Mouse (Mus musculus) lung, postnatal 4 days (tissue): ENCODE data around the gene Coq10a.

Source experiments
- DNase-seq, 2 experiments: peaks; one replicate each; pipeline ENCODE4 v3.0.0; 2021

Coq10a gene

GRCm38 (mm10) chr10:128382482-128382881, 13.7 kb upstream of the Coq10a start:
- no peak for DNase-seq

DNA sequence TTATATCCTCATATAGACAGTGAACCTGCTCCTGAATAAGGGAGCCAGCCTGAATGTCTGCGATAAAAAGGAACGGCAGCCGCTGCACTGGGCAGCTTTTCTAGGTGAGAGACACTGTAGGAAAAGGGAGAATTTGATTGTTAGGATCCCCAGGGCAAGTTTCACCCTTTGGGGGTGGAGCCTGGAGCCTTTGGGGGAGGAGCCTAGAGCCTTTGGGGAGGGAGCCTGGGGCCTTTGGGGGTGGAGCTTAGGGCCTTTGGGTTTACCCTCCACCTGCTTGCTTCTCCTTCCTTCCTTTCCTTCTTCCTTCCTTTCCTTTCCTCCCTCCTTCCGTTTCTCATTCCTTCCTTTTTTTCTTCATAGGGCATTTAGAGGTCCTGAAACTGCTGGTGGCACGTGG, 11.8 kb upstream of the Coq10a start:
- DNase-seq = no peak

GRCm38 (mm10) chr10:128379260-128379659, 10.5 kb upstream of the Coq10a start:
- DNase-seq = no peak

DNA sequence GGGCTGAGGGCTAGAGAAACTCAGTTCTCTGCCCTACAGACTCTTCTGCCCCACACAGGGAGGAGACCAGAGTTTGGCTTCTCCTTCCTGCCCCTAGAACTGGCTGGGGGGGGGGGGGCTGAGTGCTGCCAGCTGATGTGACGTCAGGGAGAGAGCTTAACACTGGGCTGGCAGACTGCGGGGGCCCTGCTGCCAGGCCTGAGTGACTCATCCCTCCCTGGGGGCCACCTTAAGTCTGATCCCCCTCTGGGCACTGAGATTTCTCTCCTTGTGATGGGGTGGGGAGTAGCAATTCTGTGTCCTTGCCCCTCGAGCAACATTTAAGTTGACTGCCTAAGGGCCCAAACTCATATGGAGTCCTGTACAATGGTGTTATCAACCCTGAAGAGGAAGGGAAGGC, 9.7 kb upstream of the Coq10a start:
- no peak for DNase-seq

- no peak for DNase-seq
Observed at GRCm38 (mm10) chr10:128377940-128378448, 9.2 kb upstream of the Coq10a start.

- peak in 1 of 2 experiments; percentile 46 for DNase-seq
Observed at GRCm38 (mm10) chr10:128377222-128377939, 8.6 kb upstream of the Coq10a start.

DNA sequence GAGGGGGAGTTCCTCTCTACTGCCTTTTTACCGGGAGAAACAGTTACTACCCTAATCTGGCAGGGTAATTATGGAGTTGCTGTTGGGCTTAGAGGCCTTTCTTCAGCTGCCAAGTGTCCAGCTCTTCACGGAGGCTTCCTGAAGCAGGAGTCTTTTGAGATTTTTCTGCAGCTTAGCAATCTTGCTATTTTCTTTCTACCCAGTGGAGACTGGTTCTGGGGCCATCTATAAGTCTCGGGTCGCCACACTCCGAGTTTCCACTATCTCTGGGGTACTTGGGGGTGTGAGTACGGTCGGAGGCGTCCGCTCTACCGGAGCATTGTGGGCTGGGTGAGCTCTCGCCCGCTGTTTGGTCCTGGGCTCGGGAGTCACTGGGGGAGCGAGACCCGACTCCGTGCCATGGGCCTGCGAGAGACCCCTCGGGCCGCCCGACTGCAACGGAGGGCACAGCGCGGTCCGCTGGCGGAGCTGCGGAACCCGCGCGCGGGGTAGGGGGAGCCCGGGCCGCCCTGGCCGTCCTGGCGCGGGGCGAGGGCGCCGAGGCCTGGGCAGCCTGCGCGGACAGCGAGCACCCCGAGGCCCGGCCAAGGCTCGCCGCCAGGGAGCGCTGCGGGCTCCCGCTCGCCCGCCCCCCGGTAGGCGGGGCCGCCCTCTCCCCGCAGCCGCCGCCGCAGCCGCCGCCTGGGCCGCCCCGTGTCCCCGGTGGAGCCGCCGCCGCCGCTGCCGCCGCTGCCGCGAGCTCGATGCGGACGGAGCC, 7.8 kb upstream of the Coq10a start, which contains the start of gene Ankrd52:
Gene Ankrd52, plus strand, starts transcription at position 661 of the 757 bp plus-strand sequence.
- DNase-seq = peak; percentile 92 to 94

DNA sequence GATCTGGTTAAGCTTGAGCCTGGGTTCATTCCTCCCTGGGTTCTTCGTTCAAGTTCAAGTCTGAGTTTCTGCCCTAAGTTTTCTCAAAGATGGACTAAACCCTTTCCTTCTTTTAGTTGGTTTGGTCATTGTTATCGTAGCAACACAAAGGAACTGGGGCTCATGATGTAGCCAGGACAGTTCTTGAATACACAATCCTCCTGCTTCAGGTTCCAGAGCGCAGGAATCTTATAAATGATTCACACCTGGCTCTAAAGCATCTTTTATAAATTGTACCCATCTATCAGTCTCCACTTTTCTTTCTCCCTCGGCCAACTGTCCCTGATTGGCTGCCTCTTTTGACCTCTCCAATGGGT, 7.3 kb upstream of the Coq10a start:
- no peak for DNase-seq

DNA sequence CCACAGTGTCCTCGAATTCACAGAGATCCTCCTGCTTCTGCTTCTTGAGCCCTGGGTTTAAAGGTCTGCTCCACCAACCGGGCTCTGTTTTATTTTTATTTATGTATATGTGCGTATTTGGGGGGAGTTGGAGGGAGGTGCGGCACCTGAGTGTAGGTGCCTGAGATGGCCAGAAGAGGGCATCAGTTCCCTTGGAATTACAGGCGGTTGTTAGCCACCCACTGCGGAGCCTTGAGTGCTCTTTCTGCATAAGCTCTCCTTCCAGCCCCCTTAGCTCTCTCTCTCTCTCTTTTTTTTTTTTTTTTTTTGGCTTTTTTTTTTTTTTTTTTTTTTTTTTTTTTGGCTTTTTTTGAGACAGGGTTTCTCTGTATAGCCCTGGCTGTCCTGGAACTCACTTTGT, 5.6 kb upstream of the Coq10a start:
- no peak for DNase-seq

- peak in 1 of 2 experiments; percentile 39 for DNase-seq
Observed at GRCm38 (mm10) chr10:128372989-128373748, 4.4 kb upstream of the Coq10a start.

- no peak for DNase-seq
Observed at GRCm38 (mm10) chr10:128372142-128372541, 3.3 kb upstream of the Coq10a start.

DNA sequence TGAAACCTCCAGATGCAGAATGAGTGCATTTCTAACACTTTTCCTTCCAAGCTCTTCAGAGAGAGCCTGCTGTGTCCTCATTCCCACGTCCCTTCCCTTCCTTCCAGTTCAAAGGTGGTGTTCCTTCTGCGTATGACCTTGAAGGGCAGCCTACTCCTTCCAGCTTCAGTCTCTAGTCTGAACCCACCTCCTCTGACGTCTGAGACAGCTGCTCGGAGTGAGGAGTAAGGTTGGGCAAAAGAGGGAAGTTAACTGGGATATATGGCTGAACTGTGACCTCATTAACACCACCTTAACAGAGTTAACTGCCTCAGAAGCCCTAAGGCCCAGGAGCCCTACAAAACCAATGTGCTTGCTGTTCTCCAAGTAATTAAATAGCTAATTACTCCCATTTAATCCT, 1.8 kb upstream of the Coq10a start:
- no peak for DNase-seq

- DNase-seq = no peak
Observed at GRCm38 (mm10) chr10:128370021-128370420, 1.2 kb upstream of the Coq10a start.

GRCm38 (mm10) chr10:128369599-128369998, 802 bp upstream of the Coq10a start:
- DNase-seq = no peak

- DNase-seq = no peak
Observed at GRCm38 (mm10) chr10:128369218-128369543, 384 bp upstream of the Coq10a start.

- DNase-seq = no peak
Observed at GRCm38 (mm10) chr10:128367899-128368401, 847 bp downstream of the Coq10a start.

- DNase-seq = no peak
Observed at GRCm38 (mm10) chr10:128362568-128362967, 6.2 kb downstream of the Coq10a start.

DNA sequence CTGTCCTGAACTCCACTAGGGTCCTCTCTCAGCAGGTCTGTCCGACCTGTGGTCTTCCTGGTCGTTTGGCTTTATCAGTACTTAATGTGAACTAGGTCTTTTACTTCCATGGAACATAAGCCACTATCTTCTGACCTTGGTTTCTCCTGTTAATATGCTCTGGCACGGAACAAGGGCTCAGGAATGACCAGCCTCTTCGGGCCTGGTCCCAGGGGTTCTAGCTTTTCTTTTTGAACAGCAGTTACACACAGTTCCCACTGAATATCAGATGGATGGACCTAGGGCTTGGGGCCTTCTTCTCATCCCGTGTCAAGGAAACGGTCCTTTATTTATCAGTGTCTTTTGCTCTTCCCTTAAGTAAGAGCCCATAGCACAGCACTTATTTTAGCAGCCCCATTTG, 7.0 kb downstream of the Coq10a start:
- no peak for DNase-seq

DNA sequence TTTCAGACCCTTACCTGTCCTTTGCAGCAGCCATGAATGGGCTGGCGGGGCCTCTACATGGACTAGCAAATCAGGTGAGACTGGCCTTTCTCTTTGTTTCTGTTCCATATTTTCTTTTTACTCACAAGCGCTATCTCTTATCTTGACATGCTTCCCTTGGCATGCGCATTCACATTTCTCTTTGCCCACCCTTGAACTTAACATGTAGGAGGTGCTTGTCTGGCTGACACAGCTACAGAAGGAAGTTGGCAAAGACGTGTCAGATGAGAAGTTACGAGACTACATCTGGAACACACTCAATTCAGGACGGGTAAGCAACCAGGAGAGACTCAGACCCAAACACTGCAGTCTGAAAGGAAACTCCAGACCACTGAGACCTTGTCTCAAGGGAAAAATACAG, 9.6 kb downstream of the Coq10a start:
- no peak for DNase-seq

DNA sequence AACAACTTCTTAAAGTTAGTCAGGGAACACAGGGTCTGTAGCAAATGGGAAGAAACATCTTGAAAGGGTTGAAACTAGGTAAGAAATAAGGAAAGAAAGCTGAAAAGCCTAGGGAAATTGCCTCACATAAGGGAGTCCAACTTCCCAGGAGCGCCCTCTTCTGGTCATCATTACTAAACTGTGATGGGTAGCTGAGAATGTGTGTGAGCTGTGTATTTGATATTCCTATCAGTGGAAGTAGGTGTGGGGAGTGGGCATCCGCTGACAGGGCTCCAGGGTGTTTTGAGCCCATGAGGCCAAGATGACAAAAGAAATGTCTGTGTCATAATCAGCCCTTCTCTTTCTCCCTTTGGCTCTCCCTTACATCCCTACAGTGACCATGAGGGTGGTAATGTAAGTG, 10.0 kb downstream of the Coq10a start:
- peak in 1 of 2 experiments; percentile 63 for DNase-seq

GRCm38 (mm10) chr10:128347541-128347940, 21.3 kb downstream of the Coq10a start:
- DNase-seq = no peak

- DNase-seq = peak; percentile 84 to 87
Observed at GRCm38 (mm10) chr10:128344568-128345275, 24.1 kb downstream of the Coq10a start.

DNA sequence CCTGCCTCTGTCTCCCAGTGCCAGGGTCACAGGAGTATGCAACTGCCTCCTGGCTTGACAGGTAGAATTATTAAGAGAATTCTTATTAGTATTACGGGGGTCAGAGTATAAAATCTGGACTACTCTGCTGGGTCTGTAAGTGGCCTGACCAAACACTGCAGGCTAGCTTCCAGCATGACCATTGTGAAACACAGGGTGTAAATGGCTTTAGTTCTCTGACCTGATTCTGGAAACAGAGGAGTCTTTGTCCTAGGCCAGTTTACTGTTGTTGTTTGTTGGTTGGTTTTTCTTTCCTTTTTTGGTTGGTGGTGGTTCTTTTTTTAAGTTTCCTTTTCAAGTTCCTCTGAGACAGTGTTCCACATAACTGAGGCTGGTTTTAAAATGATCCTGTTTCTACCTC, 25.4 kb downstream of the Coq10a start:
- no peak for DNase-seq
